Mouse (Mus musculus): ENCODE measurements at regions not wholly inside any gene's neighbourhood (a gene's known extent, or its start where the extent isn't known, plus 50 kb on each side); places are given as distances from the start of the nearest gene placed in this dataset.

- no peak overlapping the region for H3K4me2 ChIP-seq
- no peak overlapping the region for H3K4me3 ChIP-seq (replicated peaks)
- 0 out of 2 replicates have a peak, but pooled peaks cover 8% of the 10 kb centered on the region for H3K4me1 ChIP-seq
- peaks cover 22% of the 10 kb centered on the region for H3K36me3 ChIP-seq
- peaks cover 1% of the 10 kb centered on the region; the same call in 1 of the 2 replicates for H3K9me3 ChIP-seq (replicated peaks)
- H3K27me3 ChIP-seq: no peaks in the 10 kb centered on the region
- 92% methylated on average over 4 of the region's 4 CpGs for WGBS
- H3K27ac ChIP-seq: no peak overlapping the region
- H3K9ac ChIP-seq: no peak overlapping the region
- ATAC-seq (replicated peaks; ENCODE audit: low FRiP score): no peak
Observed at GRCm38 (mm10) chr17:47267843-47268242, 100.8 kb upstream of the Mrps10 start.

GRCm38 (mm10) chr17:47267076-47267475 lies 101.6 kb upstream of the Mrps10 start:
- WGBS: 87% methylated on average over 13 of the region's 13 CpGs
- ATAC-seq (replicated peaks; ENCODE audit: low FRiP score): no peak
- Histone ChIP-seq H3K36me3 (peaks cover 24% of the 10 kb centered on the region), H3K4me2 (no peak overlapping the region), H3K4me3 (replicated peaks) (no peak overlapping the region), H3K9me3 (replicated peaks) (peaks cover 7% of the 10 kb centered on the region; the same call in 1 of the 2 replicates), H3K9ac (no peak overlapping the region), H3K4me1 (0 out of 2 replicates have a peak, but pooled peaks cover 4% of the 10 kb centered on the region), H3K27ac (no peak overlapping the region), H3K27me3 (no peaks in the 10 kb centered on the region)

GRCm38 (mm10) chr17:47266335-47266734 lies 102.4 kb upstream of the Mrps10 start:
- 94% methylated on average over 7 of the region's 7 CpGs for WGBS
- H3K4me3 ChIP-seq (replicated peaks): no peak overlapping the region
- 0 out of 2 replicates have a peak, but pooled peaks cover under 1% of the 10 kb centered on the region for H3K4me1 ChIP-seq

GRCm38 (mm10) chr17:47262986-47263385 lies 105.7 kb upstream of the Mrps10 start:
- H3K36me3 ChIP-seq: peaks cover 29% of the 10 kb centered on the region
- 91% methylated on average over 9 of the region's 9 CpGs for WGBS
- H3K4me1 ChIP-seq: no peaks in the 10 kb centered on the region

More at GRCm38 (mm10) chr17:47266335-47266734, 102.4 kb upstream of the Mrps10 start:
- H3K9ac ChIP-seq: no peak overlapping the region
- H3K4me2 ChIP-seq: no peak overlapping the region
- ATAC-seq (replicated peaks; ENCODE audit: low FRiP score): no peak
- no peaks in the 10 kb centered on the region for H3K27me3 ChIP-seq
- no peak overlapping the region for H3K27ac ChIP-seq
- H3K36me3 ChIP-seq: peaks cover 26% of the 10 kb centered on the region
- H3K9me3 ChIP-seq (replicated peaks): peaks cover 7% of the 10 kb centered on the region; the same call in 1 of the 2 replicates

GRCm38 (mm10) chr17:47262141-47262540 lies 106.5 kb upstream of the Mrps10 start:
- no peak overlapping the region for H3K4me3 ChIP-seq (replicated peaks)
- H3K36me3 ChIP-seq: peaks cover 27% of the 10 kb centered on the region
- peaks cover 7% of the 10 kb centered on the region; the same call in 1 of the 2 replicates for H3K9me3 ChIP-seq (replicated peaks)
- H3K9ac ChIP-seq: no peak overlapping the region
- H3K27me3 ChIP-seq: no peaks in the 10 kb centered on the region
- no peaks in the 10 kb centered on the region for H3K4me1 ChIP-seq
- no peak overlapping the region for H3K4me2 ChIP-seq
- ATAC-seq (replicated peaks; ENCODE audit: low FRiP score): no peak
- no peak overlapping the region for H3K27ac ChIP-seq
- 97% methylated on average over 5 of the region's 5 CpGs for WGBS

More at GRCm38 (mm10) chr17:47262986-47263385, 105.7 kb upstream of the Mrps10 start:
- Histone ChIP-seq H3K4me2 (no peak overlapping the region), H3K27me3 (no peaks in the 10 kb centered on the region), H3K27ac (no peak overlapping the region), H3K9ac (no peak overlapping the region), H3K4me3 (replicated peaks) (no peak overlapping the region), H3K9me3 (replicated peaks) (peaks cover 7% of the 10 kb centered on the region; the same call in 1 of the 2 replicates)
- ATAC-seq (replicated peaks; ENCODE audit: low FRiP score): no peak

- peaks cover 7% of the 10 kb centered on the region; the same call in 1 of the 2 replicates for H3K9me3 ChIP-seq (replicated peaks)
- no peak overlapping the region for H3K27ac ChIP-seq
- peaks cover 27% of the 10 kb centered on the region for H3K36me3 ChIP-seq
- no peak for ATAC-seq (replicated peaks; ENCODE audit: low FRiP score)
- H3K4me1 ChIP-seq: no peaks in the 10 kb centered on the region
- no peak overlapping the region for H3K4me3 ChIP-seq (replicated peaks)
- H3K4me2 ChIP-seq: no peak overlapping the region
- H3K9ac ChIP-seq: no peak overlapping the region
- no peaks in the 10 kb centered on the region for H3K27me3 ChIP-seq
- 70% methylated on average over 4 of the region's 4 CpGs for WGBS
Observed at GRCm38 (mm10) chr17:47260976-47261375, 107.7 kb upstream of the Mrps10 start.

GRCm38 (mm10) chr17:47258296-47258695 lies 110.4 kb upstream of the Mrps10 start:
- no peak overlapping the region for H3K27ac ChIP-seq
- no peaks in the 10 kb centered on the region for H3K4me1 ChIP-seq
- WGBS: 89% methylated on average over 2 of the region's 2 CpGs
- no peak overlapping the region for H3K4me3 ChIP-seq (replicated peaks)
- peaks cover 41% of the 10 kb centered on the region for H3K36me3 ChIP-seq
- no peaks in the 10 kb centered on the region for H3K27me3 ChIP-seq
- H3K4me2 ChIP-seq: no peak overlapping the region
- peaks cover 7% of the 10 kb centered on the region; the same call in 1 of the 2 replicates for H3K9me3 ChIP-seq (replicated peaks)
- no peak overlapping the region for H3K9ac ChIP-seq
- ATAC-seq (replicated peaks; ENCODE audit: low FRiP score): no peak

- no peak for ATAC-seq (replicated peaks; ENCODE audit: low FRiP score)
Observed at GRCm38 (mm10) chr17:47255209-47255608, 113.5 kb upstream of the Mrps10 start.

GRCm38 (mm10) chr17:47254026-47254425 lies 114.7 kb upstream of the Mrps10 start:
- Histone ChIP-seq H3K36me3 (peaks cover 38% of the 10 kb centered on the region), H3K9ac (no peak overlapping the region), H3K27ac (no peak overlapping the region), H3K4me3 (replicated peaks) (no peak overlapping the region), H3K4me1 (peaks cover 11% of the 10 kb centered on the region), H3K9me3 (replicated peaks) (no peaks in the 10 kb centered on the region), H3K27me3 (no peaks in the 10 kb centered on the region), H3K4me2 (no peak overlapping the region)
- ATAC-seq (replicated peaks; ENCODE audit: low FRiP score): no peak
- 79% methylated on average over 11 of the region's 11 CpGs for WGBS

More at GRCm38 (mm10) chr17:47255209-47255608, 113.5 kb upstream of the Mrps10 start:
- WGBS: 74% methylated on average over 8 of the region's 8 CpGs
- Histone ChIP-seq H3K4me2 (no peak overlapping the region), H3K36me3 (peaks cover 44% of the 10 kb centered on the region), H3K9me3 (replicated peaks) (no peaks in the 10 kb centered on the region), H3K27ac (no peak overlapping the region), H3K9ac (no peak overlapping the region), H3K4me3 (replicated peaks) (no peak overlapping the region), H3K27me3 (no peaks in the 10 kb centered on the region), H3K4me1 (peaks cover under 1% of the 10 kb centered on the region)

- Histone ChIP-seq H3K4me2 (no peak overlapping the region), H3K9ac (no peak overlapping the region), H3K36me3 (peaks cover 22% of the 10 kb centered on the region), H3K27ac (no peak overlapping the region), H3K4me3 (replicated peaks) (no peak overlapping the region), H3K4me1 (peaks cover 16% of the 10 kb centered on the region), H3K27me3 (no peaks in the 10 kb centered on the region), H3K9me3 (replicated peaks) (no peaks in the 10 kb centered on the region)
- ATAC-seq (replicated peaks; ENCODE audit: low FRiP score): no peak
- 73% methylated on average over 4 of the region's 4 CpGs for WGBS
Observed at GRCm38 (mm10) chr17:47250001-47250400, 118.7 kb upstream of the Mrps10 start.

- no peaks in the 10 kb centered on the region for H3K9me3 ChIP-seq (replicated peaks)
- no peaks in the 10 kb centered on the region for H3K27me3 ChIP-seq
- H3K27ac ChIP-seq: no peak overlapping the region
- H3K4me1 ChIP-seq: peaks cover 16% of the 10 kb centered on the region
- no peak overlapping the region for H3K4me2 ChIP-seq
- ATAC-seq (replicated peaks; ENCODE audit: low FRiP score): no peak
- no peak overlapping the region for H3K4me3 ChIP-seq (replicated peaks)
- H3K9ac ChIP-seq: no peak overlapping the region
- 70% methylated on average over 9 of the region's 9 CpGs for WGBS
- peaks cover 20% of the 10 kb centered on the region for H3K36me3 ChIP-seq
Observed at GRCm38 (mm10) chr17:47249176-47249575, 119.5 kb upstream of the Mrps10 start.

GRCm38 (mm10) chr17:47248053-47248452 lies 120.6 kb upstream of the Mrps10 start:
- Histone ChIP-seq H3K27me3 (no peaks in the 10 kb centered on the region), H3K9ac (no peak overlapping the region), H3K27ac (no peak overlapping the region), H3K36me3 (peaks cover 25% of the 10 kb centered on the region), H3K4me2 (no peak overlapping the region), H3K4me3 (replicated peaks) (no peak overlapping the region), H3K4me1 (peaks cover 16% of the 10 kb centered on the region), H3K9me3 (replicated peaks) (no peaks in the 10 kb centered on the region)
- no peak for ATAC-seq (replicated peaks; ENCODE audit: low FRiP score)
- 77% methylated on average over 3 of the region's 3 CpGs for WGBS

GRCm38 (mm10) chr17:47247516-47247915 lies 121.2 kb upstream of the Mrps10 start:
- Histone ChIP-seq H3K27ac (no peak overlapping the region), H3K4me3 (replicated peaks) (no peak overlapping the region), H3K4me2 (no peak overlapping the region), H3K4me1 (peaks cover 16% of the 10 kb centered on the region), H3K9ac (no peak overlapping the region), H3K9me3 (replicated peaks) (no peaks in the 10 kb centered on the region), H3K36me3 (peaks cover 22% of the 10 kb centered on the region), H3K27me3 (no peaks in the 10 kb centered on the region)
- WGBS: 74% methylated on average over 5 of the region's 5 CpGs
- ATAC-seq (replicated peaks; ENCODE audit: low FRiP score): no peak
